ENCODE assay signal across 17 mouse cellular contexts in genomic region chr5:103828729-103829128, GRCm38 (mm10).
DNase-seq lines count a peak whose midpoint lies in the region; ATAC-seq and TF ChIP-seq lines count a peak whose summit lies in the region.
"Had no signal": no experiment of that assay in that cellular context is flagged by ENCODE, and none has a peak within 500 bp of the region (broad histone marks: within the 10 kb centered on the region; RNA-seq: fewer than 3 reads in every experiment).

No protein-coding gene starts in this region.

- TF ChIP-seq EP300 in liver, postnatal 0 days (IDR thresholded peaks at IDR 0.05; ENCODE audit: low read depth): no peak
- TF ChIP-seq EP300 in heart, adult 2 months (IDR thresholded peaks at IDR 0.05; ENCODE audit: insufficient read depth, low read depth, low read length): peak; percentile 88

- no peaks in the 10 kb centered on the region for H3K4me1 ChIP-seq in liver, postnatal 0 days (ENCODE audit: insufficient read depth)
- no peaks in the 10 kb centered on the region for H3K4me1 ChIP-seq in liver, embryonic 12.5 days
- peaks cover 8% of the 10 kb centered on the region for H3K4me1 ChIP-seq in heart, adult 2 months (ENCODE audit: control insufficient read depth, insufficient read depth, low read length)
- H3K4me1 ChIP-seq in heart, embryonic 15.5 days (replicated peaks): peaks cover 26% of the 10 kb centered on the region
- H3K4me1 ChIP-seq: intestine, embryonic 15.5 days; stomach, embryonic 15.5 days had no signal

- no peaks in the 10 kb centered on the region for H3K27me3 ChIP-seq in liver, postnatal 0 days (ENCODE audit: insufficient read depth, low read length)
- no peaks in the 10 kb centered on the region for H3K27me3 ChIP-seq in liver, embryonic 12.5 days (replicated peaks)
- no peaks in the 10 kb centered on the region for H3K27me3 ChIP-seq in heart, adult 2 months (ENCODE audit: control insufficient read depth, insufficient read depth, low read length)
- no peaks in the 10 kb centered on the region for H3K27me3 ChIP-seq in heart, embryonic 15.5 days
- H3K27me3 ChIP-seq: intestine, embryonic 15.5 days; stomach, embryonic 15.5 days had no signal

- 0 out of 2 replicates have a peak, but pooled peaks have one; percentile 13 for ATAC-seq in liver, postnatal 0 days
- ATAC-seq in liver, embryonic 12.5 days: no peak
- peak; percentile 90 for ATAC-seq in heart, embryonic 15.5 days (replicated peaks; ENCODE audit: insufficient number of reproducible peaks, insufficient read depth, low FRiP score, low read depth)
- ATAC-seq: intestine, embryonic 15.5 days had no signal

- no peak for TF ChIP-seq CTCF in gastrocnemius, adult 2 months (IDR thresholded peaks at IDR 0.05)
- TF ChIP-seq CTCF in liver, postnatal 0 days (IDR thresholded peaks at IDR 0.05; ENCODE audit: low read depth): no peak
- no peak for TF ChIP-seq CTCF in heart, adult 2 months (IDR thresholded peaks at IDR 0.05)

- no peaks in the 10 kb centered on the region for H3K9me3 ChIP-seq in liver, postnatal 0 days (ENCODE audit: low read length)
- no peaks in the 10 kb centered on the region for H3K9me3 ChIP-seq in liver, embryonic 12.5 days (replicated peaks)
- no peaks in the 10 kb centered on the region for H3K9me3 ChIP-seq in heart, embryonic 15.5 days (replicated peaks)
- H3K9me3 ChIP-seq: intestine, embryonic 15.5 days; limb, embryonic 10.5 days; stomach, embryonic 15.5 days had no signal

- no peak for TF ChIP-seq POLR2A in heart, adult 2 months (IDR thresholded peaks at IDR 0.05; ENCODE audit: insufficient read depth, low read depth, low read length)

- H3K79me2 ChIP-seq in heart, adult 2 months (replicated peaks; ENCODE audit: control insufficient read depth, insufficient read depth, low read length): no peaks in the 10 kb centered on the region

- no peak overlapping the region for H3K4me2 ChIP-seq in liver, postnatal 0 days (ENCODE audit: low read depth, low read length)
- no peak overlapping the region for H3K4me2 ChIP-seq in liver, embryonic 12.5 days
- H3K4me2 ChIP-seq in heart, embryonic 15.5 days: peak overlapping the region; percentile 44
- H3K4me2 ChIP-seq: hindbrain, embryonic 14.5 days; intestine, embryonic 15.5 days; stomach, embryonic 15.5 days had no signal

- peaks cover 89% of the 10 kb centered on the region for H3K36me3 ChIP-seq in liver, postnatal 0 days (replicated peaks; ENCODE audit: insufficient read depth, low read length)
- H3K36me3 ChIP-seq in liver, embryonic 12.5 days: peaks cover 97% of the 10 kb centered on the region
- H3K36me3 ChIP-seq in heart, adult 2 months (ENCODE audit: control insufficient read depth, insufficient read depth, low read length): peaks cover 30% of the 10 kb centered on the region
- H3K36me3 ChIP-seq in heart, embryonic 15.5 days: peaks cover 8% of the 10 kb centered on the region

- H3K27ac ChIP-seq in gastrocnemius, adult 2 months: peak overlapping the region; percentile 86
- no peak overlapping the region for H3K27ac ChIP-seq in liver, postnatal 0 days (ENCODE audit: low read depth)
- no peak overlapping the region for H3K27ac ChIP-seq in liver, embryonic 12.5 days
- peak overlapping the region; percentile 67 for H3K27ac ChIP-seq in heart, adult 2 months
- H3K27ac ChIP-seq in heart, embryonic 15.5 days: peak overlapping the region; percentile 85
- H3K27ac ChIP-seq: hindbrain, embryonic 14.5 days; intestine, embryonic 15.5 days; limb, embryonic 10.5 days; liver, embryonic 14.5 days; stomach, embryonic 15.5 days had no signal

- H3K4me3 ChIP-seq in gastrocnemius, adult 2 months: no peak overlapping the region
- no peak overlapping the region for H3K4me3 ChIP-seq in liver, postnatal 0 days (ENCODE audit: low read depth, low read length)
- no peak overlapping the region for H3K4me3 ChIP-seq in liver, embryonic 12.5 days
- no peak overlapping the region for H3K4me3 ChIP-seq in heart, adult 2 months
- 0 out of 2 replicates have a peak overlapping the region, but pooled peaks have one; percentile 17 for H3K4me3 ChIP-seq in heart, embryonic 15.5 days
- H3K4me3 ChIP-seq: intestine, embryonic 15.5 days; limb, embryonic 10.5 days; stomach, embryonic 15.5 days had no signal

- intact Hi-C loops in gastrocnemius, adult 2 months (cut with DNase I): loop anchor here (10.0 kb wide), 1 partner anchor 484 kb away; no protein-coding TSS in a partner anchor
- intact Hi-C loops in gastrocnemius, postnatal 36 days (cut with DNase I): no loop called here
- intact Hi-C loops in heart, adult 2 months (cut with DNase I): no loop called here
- intact Hi-C loops in left cerebral cortex, postnatal 10 days (cut with DNase I): no loop called here

- 78% methylated on average over 8 of the region's 8 CpGs for WGBS in liver, postnatal 0 days (ENCODE audit: insufficient replicate concordance)
- 81% methylated on average over 8 of the region's 8 CpGs for WGBS in liver, embryonic 12.5 days (ENCODE audit: insufficient replicate concordance)
- WGBS in heart, adult 2 months: 24% methylated on average over 8 of the region's 8 CpGs
- WGBS in heart, embryonic 15.5 days: 21% methylated on average over 8 of the region's 8 CpGs

- no peak for DNase-seq in gastrocnemius, adult 2 months
- no peak for DNase-seq in gastrocnemius, postnatal 36 days
- no peak for DNase-seq in liver, postnatal 0 days
- peak in 1 of 2 experiments; percentile 51 for DNase-seq in heart, adult 2 months
- DNase-seq in gastrocnemius, postnatal 25 days: no peak
- no peak for DNase-seq in left cerebral cortex, postnatal 10 days (ENCODE audit: extremely low spot score in 1 of 2, low spot score in 2 of 2)
- DNase-seq: adrenal gland, adult 2 months; cerebellum, postnatal 10 days; layer of hippocampus, postnatal 36 days; thymus, adult 2 months had no signal

- H3K9ac ChIP-seq in liver, postnatal 0 days (replicated peaks): no peak overlapping the region
- no peak overlapping the region for H3K9ac ChIP-seq in liver, embryonic 12.5 days
- no peak overlapping the region for H3K9ac ChIP-seq in heart, adult 2 months (ENCODE audit: low read depth, low read length)
- no peak overlapping the region for H3K9ac ChIP-seq in heart, embryonic 15.5 days
- H3K9ac ChIP-seq: hindbrain, embryonic 14.5 days; intestine, embryonic 15.5 days; liver, embryonic 14.5 days; stomach, embryonic 15.5 days had no signal

Comparison
In these comparisons a context has a peak if more than half of its experiments do, and no peak if none do; other contexts are left out.
1. H3K27ac ChIP-seq: peak in gastrocnemius, adult 2 months (single experiment), heart, adult 2 months (single experiment) and heart, embryonic 15.5 days (single experiment); none in liver, postnatal 0 days (single experiment) and liver, embryonic 12.5 days (single experiment).